Mouse (Mus musculus): Measurements from ENCODE around the gene Pus10.

Gene Pus10

DNA sequence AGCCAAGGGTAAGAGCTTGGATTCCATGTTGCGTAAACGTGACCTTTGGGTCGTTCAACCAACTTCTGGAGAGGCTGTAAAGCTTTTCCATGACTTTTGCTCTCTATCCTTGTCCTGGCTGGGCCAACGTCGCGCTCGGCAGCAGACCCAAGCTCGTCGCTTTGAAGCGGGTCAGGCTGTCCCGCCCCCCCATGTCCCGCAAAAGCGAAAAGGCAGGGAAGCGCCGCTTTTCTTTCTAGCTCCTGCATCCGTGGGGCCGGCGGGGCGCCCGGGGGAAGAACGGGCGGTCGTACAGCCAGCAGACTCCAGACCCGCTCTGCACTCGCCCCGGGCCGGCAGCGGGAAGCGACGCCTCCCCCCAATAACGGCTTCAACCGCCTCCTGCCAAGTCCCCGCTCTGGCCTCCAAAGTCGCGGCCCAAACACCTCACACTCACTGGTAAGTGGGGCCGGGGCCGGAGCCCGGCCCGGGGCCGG lies at the start of gene Pus10:
Gene Pus10, plus strand, starts transcription at position 364 of the 476 bp plus-strand sequence.
- DNase-seq = peak; percentile 78

DNA sequence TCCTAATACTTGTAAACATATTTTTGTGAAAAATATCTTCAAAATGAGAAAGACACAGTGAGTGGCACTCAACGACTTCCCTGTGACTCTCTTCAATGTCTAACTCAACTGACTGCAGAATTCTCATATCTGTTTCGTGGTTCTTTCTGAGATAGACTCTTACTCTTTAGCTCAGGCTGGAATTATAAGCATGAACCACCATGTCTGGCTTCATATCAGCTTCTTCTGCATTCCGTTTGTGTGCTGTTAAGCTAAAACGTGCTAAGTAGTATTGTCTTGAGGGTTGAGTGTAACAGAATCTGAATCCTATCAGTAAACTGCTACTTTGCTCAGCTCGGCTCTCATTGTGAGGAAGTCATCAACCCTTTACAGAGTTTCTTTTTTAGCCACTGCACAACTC lies 46.5 kb upstream of the Pus10 start:
- no peak for DNase-seq

DNA sequence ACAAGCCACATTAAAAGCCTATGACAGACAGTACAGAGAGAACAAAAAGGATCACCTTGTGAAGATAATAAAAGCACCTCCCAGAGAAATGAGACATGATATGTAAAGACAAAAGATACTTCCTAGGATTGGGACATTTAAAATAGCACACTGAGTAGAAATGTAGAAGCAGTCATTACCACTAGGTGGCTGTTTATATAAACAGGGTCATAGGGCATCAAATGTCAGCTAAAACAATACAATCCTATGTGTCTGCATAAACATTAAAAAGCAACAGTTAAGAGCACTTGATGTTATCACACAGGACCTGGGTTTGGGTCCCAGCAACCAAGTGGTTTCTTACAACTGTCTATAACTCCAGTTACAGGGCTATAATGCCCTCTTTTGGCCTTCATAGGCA lies 34.8 kb upstream of the Pus10 start:
- DNase-seq = no peak

DNA sequence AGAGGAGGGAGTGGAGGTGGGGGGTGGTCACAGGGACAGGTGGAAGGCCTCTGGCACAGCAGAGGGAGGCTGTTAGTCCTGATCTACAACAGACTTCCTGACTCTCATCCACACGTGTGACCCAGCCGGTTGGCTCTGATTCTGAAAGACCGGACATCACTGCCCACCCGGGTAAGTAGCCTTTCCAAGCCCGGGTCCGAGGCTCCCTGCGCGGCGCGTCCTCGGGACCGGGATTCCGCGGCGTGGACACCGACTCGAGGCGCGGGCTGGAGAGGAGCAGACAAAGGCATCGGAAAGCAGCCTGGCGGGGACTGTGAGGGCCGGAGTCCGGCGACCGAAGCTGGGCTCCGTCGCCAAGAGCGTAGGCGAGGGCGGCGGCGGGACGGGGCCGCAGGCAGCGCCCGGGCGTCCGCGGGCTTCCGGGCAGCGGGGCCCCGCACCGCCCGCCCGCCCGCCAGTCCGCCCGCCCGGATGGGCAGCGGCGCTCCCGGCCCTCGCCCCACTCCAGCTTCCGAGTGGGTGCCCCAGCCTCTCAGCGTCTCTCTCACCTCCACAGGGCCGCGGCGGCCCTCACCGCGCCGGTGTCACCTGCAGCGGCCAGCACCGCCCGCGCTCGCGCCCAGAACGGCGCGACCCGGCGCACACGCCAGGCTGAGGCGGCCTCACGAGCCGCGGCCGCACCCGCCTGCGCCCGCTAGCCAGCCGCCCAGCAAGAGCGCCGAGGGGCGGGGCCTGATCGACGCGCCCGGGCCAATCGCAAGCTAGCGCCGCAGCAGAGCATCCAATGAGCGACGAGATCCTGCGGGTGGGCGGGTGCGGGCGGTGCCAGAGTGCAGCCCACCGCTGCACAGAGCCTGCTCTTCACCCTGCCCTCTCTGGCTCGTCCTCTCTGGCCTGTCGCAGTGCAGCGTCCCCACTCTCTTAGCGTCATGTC lies 32.3 kb upstream of the Pus10 start, which contains the start of gene 0610010F05Rik:
Gene 0610010F05Rik, minus strand, starts transcription at position 695 of the 934 bp plus-strand sequence.
- peak; percentile 77 for DNase-seq

DNA sequence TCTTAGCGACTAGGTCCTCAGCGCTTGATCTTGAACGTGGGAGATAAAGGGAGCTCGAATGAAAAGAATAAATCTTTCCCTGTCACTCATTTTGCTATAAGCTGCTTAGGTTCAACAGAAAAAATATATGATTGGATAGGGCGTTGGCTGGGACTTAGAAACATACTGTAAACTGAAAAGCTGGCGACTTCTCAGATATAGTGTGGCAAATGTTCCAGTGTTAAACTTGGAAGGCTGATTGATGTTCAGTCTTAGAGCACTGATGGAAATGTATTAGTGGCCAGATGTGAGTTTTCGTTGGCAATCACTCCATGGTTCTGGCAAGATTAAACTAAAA lies 31.6 kb upstream of the Pus10 start:
- DNase-seq = no peak

DNA sequence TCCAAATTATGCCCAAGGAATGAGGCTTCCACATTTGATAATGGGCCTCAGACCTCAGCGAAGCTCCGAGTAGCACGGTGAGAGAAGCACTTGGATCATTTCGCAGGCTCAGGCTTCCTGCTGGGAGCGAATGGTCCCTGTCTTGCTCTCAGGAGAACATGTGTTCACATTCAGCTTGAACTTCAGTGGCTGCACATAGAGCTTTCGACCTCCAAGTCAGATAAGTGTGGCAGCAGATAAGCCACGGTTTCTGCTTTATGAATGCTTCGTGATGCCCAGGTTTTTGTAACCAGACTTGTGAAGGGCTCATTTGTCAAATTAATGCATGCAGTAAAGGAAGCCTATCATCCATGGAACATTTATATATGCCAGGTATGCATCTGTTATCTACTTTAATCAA lies 30.9 kb upstream of the Pus10 start:
- no peak for DNase-seq

DNA sequence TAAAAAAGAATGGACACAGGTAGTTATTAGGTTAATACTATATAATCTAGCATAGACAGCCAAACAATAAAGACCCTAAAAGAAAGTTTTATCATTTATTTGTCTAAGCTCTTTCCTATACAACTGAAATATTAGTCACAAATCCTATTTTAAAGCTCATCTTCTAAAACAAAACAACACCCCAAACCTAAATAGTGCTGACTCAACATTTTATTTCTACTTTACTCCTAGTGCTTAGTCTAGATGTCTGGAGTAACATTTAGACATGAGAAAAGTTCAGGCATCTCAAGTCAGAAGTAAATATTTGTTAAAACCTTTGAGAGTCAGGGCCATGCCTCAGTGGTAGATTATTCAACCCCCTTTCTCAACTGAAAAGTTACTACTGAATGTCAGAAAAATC lies 18.0 kb upstream of the Pus10 start:
- DNase-seq = no peak

DNA sequence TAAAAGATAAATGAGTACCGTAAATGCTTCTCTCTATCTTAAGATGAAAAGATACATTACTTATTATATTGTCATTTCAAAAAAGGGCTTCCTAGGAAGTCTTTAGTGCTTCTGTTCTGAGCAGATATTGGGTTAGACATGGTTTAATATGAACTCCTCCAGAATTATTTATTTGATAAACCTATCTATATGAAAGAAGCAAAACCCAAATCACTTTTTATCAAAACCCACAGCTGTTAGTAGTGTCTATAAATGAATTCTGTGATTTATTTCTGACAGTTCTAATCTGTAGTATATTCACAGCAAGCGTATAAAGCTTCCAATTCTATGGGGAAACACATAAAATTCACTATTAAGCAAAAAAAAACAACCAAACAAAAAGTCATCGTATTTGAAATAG lies 17.6 kb upstream of the Pus10 start:
- DNase-seq = no peak

DNA sequence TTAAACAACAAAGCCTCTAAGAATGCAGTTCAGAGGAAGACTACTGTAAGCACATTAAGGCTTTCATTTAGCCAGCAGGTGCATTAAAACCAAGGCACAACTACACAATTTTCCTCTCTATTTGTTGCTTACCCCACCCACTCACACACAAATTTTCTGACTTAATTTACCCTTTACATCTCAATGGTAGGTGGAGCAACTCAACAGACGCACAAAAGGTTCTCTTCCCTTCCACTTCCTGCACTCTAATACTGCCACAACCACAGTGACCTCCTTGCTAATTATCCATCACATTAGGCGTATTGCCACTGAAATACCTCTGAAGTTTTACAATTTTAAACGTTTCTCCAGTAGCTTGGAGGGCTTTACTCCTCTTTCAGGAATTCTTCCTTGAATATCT lies 11.8 kb upstream of the Pus10 start:
- no peak for DNase-seq

DNA sequence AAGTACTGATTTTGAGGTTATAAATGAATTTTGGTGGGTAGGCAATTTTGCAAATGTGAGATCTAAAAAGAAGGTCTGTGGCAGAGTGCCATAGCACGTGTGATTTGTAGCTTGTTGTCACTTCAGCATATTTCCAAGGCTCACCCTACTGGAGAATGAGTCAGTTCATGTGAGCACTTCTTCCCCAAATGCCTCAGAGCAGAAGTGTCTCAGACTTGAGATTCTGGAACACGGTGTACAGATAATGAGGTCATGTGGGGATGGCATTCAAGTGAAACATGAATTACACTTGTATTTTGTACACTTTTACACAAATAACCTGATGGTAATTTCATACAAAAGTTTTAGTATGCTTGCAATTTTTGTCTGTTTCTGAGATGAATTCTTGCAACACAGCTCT lies 7.7 kb upstream of the Pus10 start:
- no peak for DNase-seq

DNA sequence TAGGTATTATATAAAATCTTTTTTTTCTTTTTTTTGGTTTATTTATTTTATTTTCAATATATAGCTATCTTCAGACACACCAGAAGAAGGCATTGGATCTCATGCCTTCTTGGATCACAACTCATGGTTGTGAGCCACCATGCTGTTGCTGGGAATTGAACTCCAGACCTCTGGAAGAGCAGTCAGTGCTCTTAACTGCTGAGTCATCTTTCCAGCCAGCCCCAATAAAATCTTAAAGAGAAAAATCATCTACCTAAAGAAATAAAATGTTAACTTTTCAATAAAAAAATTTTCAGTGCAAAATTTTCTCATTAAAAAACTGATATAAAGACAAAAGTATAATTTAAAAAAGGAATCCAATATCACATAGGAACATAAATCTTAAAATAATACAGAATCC lies 1.2 kb upstream of the Pus10 start:
- no peak for DNase-seq

DNA sequence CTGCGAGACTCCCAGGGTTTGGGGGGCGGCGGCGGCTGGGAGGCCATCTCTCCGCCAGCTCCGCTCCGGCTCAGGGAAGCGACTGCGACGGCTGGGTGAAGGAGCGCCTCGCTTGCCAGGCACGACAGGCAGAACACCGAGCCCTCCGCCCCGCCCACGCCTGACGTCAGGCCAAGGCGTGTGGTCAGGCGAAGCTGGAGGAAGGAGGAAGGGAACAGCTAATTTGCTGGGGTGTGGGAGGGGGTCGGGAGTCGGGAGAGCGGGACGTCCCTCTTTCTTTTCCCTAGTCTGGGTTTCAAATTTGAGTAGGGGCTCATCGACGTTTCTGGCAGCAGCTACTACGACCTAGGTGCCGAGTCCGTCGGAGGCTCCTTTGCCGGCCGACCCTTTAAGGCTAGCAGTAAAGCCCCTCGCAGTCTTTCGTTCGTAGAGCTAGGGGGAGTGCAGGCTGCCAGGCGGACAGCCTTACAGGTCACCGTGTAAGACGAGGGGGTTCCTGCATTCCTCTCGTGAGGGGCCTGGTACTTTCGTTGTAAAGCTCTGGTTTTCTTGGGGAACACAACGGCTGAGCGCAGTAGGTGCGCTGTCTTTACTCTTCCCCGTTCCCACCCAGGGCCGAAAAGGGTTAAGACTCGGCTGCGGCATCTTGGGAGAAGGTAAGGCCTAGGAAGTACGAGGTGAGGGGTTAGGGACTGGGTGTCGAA lies 476 bp downstream of the Pus10 start, which contains the start of gene Pex13:
Gene Pex13, minus strand, starts transcription at position 162 of the 704 bp plus-strand sequence.
- peak; percentile 90 for DNase-seq

DNA sequence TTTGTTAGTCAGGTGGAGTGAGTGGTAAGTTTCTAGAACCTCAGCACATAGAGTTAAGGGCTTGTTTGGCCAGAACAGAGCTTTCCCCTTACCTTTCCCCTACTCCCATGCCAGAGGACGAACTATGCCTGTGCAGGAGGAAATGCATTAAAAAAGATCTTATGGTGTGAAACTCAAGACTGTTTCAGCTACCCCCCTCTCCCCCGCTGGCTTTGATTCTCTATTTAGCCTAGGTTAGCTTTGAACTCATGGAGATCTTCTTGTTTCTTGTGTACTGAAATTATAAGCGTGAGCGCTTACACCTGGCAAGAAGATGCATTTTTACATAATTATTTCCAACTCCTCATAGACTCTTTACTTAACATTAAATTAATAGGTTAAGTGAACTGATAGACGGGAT lies 1.1 kb downstream of the Pus10 start:
- DNase-seq = no peak

DNA sequence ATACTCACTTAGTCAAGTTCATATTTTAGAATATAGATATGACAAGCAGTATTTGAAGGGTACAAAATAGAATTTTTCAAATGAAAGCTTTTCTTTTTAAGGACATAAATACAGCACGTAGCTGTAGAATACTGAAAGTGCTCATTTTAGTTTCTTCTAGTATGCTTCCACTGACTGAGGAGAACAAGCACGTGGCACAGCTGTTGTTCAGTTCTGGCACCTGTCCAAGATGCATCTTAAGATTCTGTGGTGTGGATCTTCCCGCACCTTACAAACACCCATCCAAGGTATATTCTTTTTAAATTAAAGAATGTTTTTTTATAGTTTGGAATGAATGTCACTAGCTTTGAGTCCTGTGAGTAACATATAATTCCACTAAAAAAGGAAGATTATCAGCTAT lies 1.7 kb downstream of the Pus10 start:
- peak; percentile 41 for DNase-seq

DNA sequence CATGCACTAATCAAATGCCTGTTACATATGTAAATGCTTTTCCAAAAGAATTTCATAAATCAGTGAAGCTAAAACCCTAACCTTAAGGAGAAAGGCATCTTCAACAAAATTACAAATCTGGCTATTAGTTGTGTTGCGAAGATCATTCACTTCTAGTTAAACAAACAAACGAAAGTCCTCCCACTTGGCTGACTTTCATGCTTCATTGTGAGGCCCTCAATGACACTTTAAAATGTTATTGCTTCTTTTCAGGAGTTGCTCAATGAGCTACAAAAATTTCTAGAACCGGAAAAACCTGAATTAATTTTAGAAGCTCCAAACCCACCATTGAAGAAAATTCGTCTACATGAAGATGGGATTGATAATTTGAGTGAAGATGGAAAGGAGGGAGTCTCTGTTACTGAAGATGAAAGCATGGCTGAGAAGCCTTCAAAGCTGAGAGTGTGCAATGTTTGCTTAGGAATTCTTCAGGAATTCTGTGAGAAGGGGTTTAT lies 6.8 kb downstream of the Pus10 start:
- no peak for DNase-seq

DNA sequence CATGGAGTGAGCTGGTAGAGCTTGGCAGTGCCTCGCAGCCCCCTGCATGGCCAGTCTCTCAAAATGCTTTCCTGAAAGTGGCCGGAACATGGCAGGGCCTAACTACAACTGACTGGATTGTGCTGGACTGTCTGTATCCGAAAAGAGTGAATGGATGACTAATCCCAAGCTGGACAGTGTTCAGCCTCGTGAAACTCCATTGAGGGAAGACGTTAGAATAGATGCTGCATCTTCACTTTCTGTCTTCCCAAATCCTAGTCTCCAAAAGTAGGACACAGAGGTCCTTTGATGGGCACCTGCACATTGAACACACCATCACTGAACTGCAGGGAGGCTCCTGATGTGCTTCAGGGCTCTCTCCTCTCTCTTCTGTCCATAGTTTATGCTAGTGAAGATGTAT lies 10.6 kb downstream of the Pus10 start:
- no peak for DNase-seq

DNA sequence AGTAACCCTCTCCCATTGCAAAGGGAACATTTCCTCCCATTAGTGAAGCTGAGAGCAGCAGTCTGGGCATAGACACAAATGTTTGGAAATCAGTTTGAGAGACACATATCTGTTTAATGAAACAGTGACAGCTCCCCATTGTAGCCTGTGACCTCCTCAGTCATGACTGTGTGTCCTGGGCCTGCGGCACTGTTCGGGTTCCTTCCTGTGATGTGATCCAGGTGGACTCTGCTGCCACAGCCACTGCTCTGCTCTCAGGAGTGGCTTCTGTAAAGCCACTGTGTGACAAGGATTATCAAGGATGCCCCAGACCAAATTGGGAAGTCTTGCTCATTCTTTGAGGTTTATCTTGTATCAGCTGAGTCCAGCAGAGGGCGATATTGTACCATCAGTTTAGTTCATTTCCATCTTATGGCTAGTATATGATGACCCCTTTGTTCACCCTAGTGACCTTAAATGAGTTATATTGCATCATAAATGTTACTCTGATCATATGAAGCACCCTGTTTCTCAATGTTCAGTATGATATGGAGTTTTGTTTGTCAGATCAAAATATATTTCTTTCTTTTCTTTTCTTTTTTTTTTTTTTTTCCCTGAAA lies 13.7 kb downstream of the Pus10 start:
- DNase-seq = peak; percentile 72

DNA sequence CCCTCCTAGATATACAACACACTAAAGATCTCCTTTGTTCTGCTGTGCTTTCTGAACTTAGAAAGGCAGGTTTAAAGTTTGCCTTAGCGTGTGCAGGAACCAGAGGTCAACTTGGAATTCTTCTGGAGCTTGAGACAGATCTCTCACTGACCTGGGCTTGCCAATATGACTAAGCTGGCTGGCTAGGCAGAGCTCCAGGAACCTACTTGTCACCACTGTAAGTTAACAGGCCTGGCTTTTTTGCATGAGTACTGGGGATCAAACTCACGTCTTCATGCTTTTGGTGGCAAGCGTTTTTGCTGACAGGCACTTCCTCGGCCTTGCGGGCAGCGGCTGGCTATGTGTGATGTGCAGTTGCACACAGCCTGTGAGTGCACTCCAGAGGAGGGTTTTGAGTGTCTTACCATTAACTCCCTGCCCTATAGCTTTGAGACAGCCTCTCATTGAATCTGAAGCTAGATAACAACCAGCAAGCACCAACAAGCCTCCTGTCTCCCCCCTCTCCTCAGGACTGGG lies 15.0 kb downstream of the Pus10 start:
- DNase-seq = no peak

DNA sequence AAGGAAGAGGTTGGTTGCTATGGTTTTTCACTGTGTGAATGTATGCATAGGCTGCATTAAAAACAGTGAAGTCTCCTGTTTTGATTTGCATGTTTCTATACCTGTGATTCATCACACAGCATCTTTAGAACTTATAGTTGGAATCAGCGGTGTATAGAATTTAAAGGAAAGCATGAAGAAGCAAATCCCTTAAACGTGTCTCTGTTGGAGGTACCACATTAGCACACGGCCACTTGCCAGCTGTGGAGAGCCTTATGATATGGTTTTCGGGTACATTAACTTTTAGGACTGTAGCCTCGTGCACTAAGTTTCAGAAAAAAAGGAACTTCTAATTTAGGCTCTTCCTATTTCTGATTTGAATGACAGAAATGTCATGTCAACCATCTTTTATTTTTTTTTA lies 17.1 kb downstream of the Pus10 start:
- DNase-seq = no peak

DNA sequence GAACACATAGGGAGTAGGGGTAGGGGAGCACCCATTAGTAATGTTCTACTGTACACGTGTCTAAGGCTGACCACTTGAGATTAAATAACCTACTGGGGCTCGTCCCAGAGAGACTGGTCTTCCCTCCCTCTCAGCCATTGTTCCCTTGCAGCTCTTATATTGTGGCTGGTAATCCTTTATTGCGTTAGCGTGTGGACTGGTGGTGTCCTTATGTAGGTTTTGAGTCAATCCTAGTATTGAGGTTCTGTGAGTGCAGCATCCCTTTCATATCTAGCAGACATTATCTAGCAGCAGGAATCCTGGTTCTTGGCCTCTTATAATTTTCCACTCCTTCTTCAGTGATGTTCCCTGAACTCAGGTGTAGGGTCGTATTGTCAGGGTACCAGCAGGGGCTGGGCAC lies 21.2 kb downstream of the Pus10 start:
- no peak for DNase-seq

DNA sequence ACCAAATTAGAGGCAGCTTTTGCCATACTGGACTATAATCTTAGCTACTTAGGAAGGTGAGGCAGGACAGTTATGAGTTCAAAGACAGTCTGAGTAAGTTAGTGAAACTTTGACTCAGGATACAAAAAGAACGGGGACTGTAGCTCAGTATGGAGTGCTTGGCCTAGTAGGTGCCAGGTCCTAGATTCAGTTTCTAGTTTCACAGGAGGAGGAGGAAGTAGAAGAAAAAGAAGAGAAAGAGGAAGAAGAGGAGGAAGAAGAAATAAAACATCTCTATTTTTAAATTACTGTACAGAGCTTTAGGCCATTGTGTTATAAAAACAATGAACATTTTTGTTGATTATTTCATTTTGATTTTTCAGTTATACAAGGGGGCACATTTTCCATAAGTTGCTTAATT lies 22.6 kb downstream of the Pus10 start:
- DNase-seq = no peak

DNA sequence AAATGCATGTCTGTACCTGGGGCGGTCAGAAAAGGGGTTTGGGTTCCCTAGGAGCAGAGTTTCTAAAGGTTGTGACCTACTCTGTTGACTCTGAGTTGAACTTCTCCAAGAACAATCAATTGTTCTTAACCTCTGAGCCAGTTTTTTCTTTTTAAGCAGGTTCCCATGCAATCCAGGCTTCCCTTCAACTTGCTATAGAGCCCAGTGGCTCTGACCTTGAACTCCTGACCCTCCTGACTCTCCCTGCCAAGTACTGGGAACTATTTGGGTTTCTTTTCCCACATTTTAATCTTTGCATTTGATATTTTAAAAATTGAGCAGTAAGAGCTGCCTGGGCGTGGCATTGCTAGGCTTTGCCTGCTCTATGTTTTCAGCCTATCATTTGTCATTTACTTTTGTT lies 27.8 kb downstream of the Pus10 start:
- no peak for DNase-seq

DNA sequence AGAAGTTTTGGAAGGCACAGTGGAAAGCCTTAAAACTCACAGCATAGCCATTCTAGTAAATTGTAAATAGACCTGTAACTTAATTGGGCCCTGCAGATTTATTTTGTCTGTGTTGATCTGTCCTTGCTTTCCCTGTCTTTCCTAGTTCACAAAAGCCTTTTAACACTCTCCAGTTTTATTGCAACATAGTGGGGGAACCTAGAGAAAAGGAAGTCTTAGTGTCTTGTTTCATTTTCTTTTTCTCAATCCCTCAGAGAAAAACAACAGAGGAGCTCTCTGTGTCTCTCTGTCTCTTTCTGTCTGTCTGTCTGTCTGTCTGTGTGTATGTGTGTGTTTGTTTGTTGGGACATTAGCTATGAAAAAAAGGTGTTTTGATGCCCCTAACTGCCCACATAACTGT lies 30.4 kb downstream of the Pus10 start:
- DNase-seq = no peak

Measured in kidney, adult 9 months (tissue).